Mouse (Mus musculus): ENCODE results near the gene Carmil1. TPM values are rescaled to one million over a fixed set of nuclear protein-coding genes. Genes with fewer than 3 reads are reported as not detected.

Carmil1 gene
- polyA plus RNA-seq, 1 experiment = 2.6 TPM

DNA sequence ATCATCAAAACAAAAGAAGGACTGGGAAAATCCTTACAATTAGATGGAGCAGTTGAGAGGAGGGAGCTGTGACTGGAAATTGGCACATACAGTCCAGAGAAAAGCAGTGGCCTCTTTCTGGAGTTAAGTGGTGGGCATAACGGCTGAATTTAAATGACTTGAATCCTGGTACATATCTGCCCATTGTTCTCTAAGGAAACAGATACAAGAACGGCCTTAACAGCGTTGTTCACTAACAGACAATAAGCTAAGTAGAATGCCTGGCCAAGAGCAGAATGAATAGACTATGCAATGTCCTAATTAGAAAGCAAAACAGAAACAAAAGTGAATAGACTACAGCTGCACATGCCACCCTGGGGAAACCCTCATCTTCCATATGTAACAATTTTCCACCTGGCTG is 133.6 kb downstream of the Carmil1 start:
- TF ChIP-seq REST (IDR thresholded peaks at IDR 0.05; ENCODE audit: insufficient read depth, insufficient read length) = no peak
- TF ChIP-seq MYOG (IDR thresholded peaks at IDR 0.05; ENCODE audit: control insufficient read depth in 1 of 3, insufficient read depth in 1 of 3, insufficient read length in 2 of 3, low read depth in 2 of 3) = no peak
- TF ChIP-seq SRF (IDR thresholded peaks at IDR 0.05; ENCODE audit: control insufficient read depth, insufficient read length, low read depth) = no peak
- no peak for TF ChIP-seq MAX (IDR thresholded peaks at IDR 0.05; ENCODE audit: low read depth)
- no peak for TF ChIP-seq TCF3 (IDR thresholded peaks at IDR 0.05; ENCODE audit: insufficient read length, low read depth)
- TF ChIP-seq E2F4 (IDR thresholded peaks at IDR 0.05; ENCODE audit: insufficient read depth) = no peak
- TF ChIP-seq POLR2A (IDR thresholded peaks at IDR 0.05; ENCODE audit: insufficient read length, low read depth) = no peak
- TF ChIP-seq MYOD1 (IDR thresholded peaks at IDR 0.05; ENCODE audit: control insufficient read depth in 1 of 3, insufficient read length in 2 of 3, low read depth in 2 of 3) = no peak
- no peak for TF ChIP-seq POLR2AphosphoS2 (IDR thresholded peaks at IDR 0.05; ENCODE audit: insufficient read length, low read depth)
- no peak for TF ChIP-seq TCF12 (IDR thresholded peaks at IDR 0.05; ENCODE audit: insufficient read depth, poor library complexity, severe bottlenecking)
- no peak for TF ChIP-seq USF1 (IDR thresholded peaks at IDR 0.05; ENCODE audit: low read depth)
- TF ChIP-seq CEBPB (IDR thresholded peaks at IDR 0.05; ENCODE audit: insufficient read depth, poor library complexity, severe bottlenecking) = no peak
- no peaks in the 10 kb centered on the region for H3K79me2 ChIP-seq (ENCODE audit: control insufficient read depth, insufficient read depth)
- H3ac ChIP-seq (ENCODE audit: control insufficient read depth, insufficient read length) = no peak overlapping the region
- no peaks in the 10 kb centered on the region for H3K27me3 ChIP-seq (ENCODE audit: control insufficient read depth, insufficient read depth, insufficient read length)
- H3K4me2 ChIP-seq (ENCODE audit: low read depth) = no peak overlapping the region
- H3K36me3 ChIP-seq (ENCODE audit: control insufficient read depth, insufficient read depth) = no peaks in the 10 kb centered on the region
- no peak overlapping the region for H3K4me3 ChIP-seq

GRCm38 (mm10) chr13:24146541-24146940 is 134.1 kb downstream of the Carmil1 start:
- TF ChIP-seq REST (IDR thresholded peaks at IDR 0.05; ENCODE audit: insufficient read depth, insufficient read length) (no peak), SRF (IDR thresholded peaks at IDR 0.05; ENCODE audit: control insufficient read depth, insufficient read length, low read depth) (no peak), MAX (IDR thresholded peaks at IDR 0.05; ENCODE audit: low read depth) (no peak), TCF12 (IDR thresholded peaks at IDR 0.05; ENCODE audit: insufficient read depth, poor library complexity, severe bottlenecking) (no peak), TCF3 (IDR thresholded peaks at IDR 0.05; ENCODE audit: insufficient read length, low read depth) (no peak), MYOG (IDR thresholded peaks at IDR 0.05; ENCODE audit: control insufficient read depth in 1 of 3, insufficient read depth in 1 of 3, insufficient read length in 2 of 3, low read depth in 2 of 3) (no peak), CEBPB (IDR thresholded peaks at IDR 0.05; ENCODE audit: insufficient read depth, poor library complexity, severe bottlenecking) (no peak), USF1 (IDR thresholded peaks at IDR 0.05; ENCODE audit: low read depth) (no peak), POLR2A (IDR thresholded peaks at IDR 0.05; ENCODE audit: insufficient read length, low read depth) (no peak), E2F4 (IDR thresholded peaks at IDR 0.05; ENCODE audit: insufficient read depth) (no peak), POLR2AphosphoS2 (IDR thresholded peaks at IDR 0.05; ENCODE audit: insufficient read length, low read depth) (no peak), MYOD1 (IDR thresholded peaks at IDR 0.05; ENCODE audit: control insufficient read depth in 1 of 3, insufficient read length in 2 of 3, low read depth in 2 of 3) (no peak)
- no peaks in the 10 kb centered on the region for H3K79me2 ChIP-seq (ENCODE audit: control insufficient read depth, insufficient read depth)
- H3ac ChIP-seq (ENCODE audit: control insufficient read depth, insufficient read length) = no peak overlapping the region
- no peaks in the 10 kb centered on the region for H3K36me3 ChIP-seq (ENCODE audit: control insufficient read depth, insufficient read depth)
- H3K4me2 ChIP-seq (ENCODE audit: low read depth) = no peak overlapping the region
- H3K4me3 ChIP-seq = no peak overlapping the region
- H3K27me3 ChIP-seq (ENCODE audit: control insufficient read depth, insufficient read depth, insufficient read length) = no peaks in the 10 kb centered on the region

GRCm38 (mm10) chr13:24144858-24145257 is 135.7 kb downstream of the Carmil1 start:
- no peaks in the 10 kb centered on the region for H3K79me2 ChIP-seq (ENCODE audit: control insufficient read depth, insufficient read depth)
- no peak overlapping the region for H3ac ChIP-seq (ENCODE audit: control insufficient read depth, insufficient read length)
- TF ChIP-seq MYOG (IDR thresholded peaks at IDR 0.05; ENCODE audit: control insufficient read depth in 1 of 3, insufficient read depth in 1 of 3, insufficient read length in 2 of 3, low read depth in 2 of 3) = no peak
- no peak for TF ChIP-seq USF1 (IDR thresholded peaks at IDR 0.05; ENCODE audit: low read depth)
- no peak for TF ChIP-seq TCF3 (IDR thresholded peaks at IDR 0.05; ENCODE audit: insufficient read length, low read depth)
- no peak for TF ChIP-seq CEBPB (IDR thresholded peaks at IDR 0.05; ENCODE audit: insufficient read depth, poor library complexity, severe bottlenecking)
- TF ChIP-seq POLR2AphosphoS2 (IDR thresholded peaks at IDR 0.05; ENCODE audit: insufficient read length, low read depth) = no peak
- TF ChIP-seq SRF (IDR thresholded peaks at IDR 0.05; ENCODE audit: control insufficient read depth, insufficient read length, low read depth) = no peak
- TF ChIP-seq POLR2A (IDR thresholded peaks at IDR 0.05; ENCODE audit: insufficient read length, low read depth) = no peak
- TF ChIP-seq REST (IDR thresholded peaks at IDR 0.05; ENCODE audit: insufficient read depth, insufficient read length) = no peak
- TF ChIP-seq MAX (IDR thresholded peaks at IDR 0.05; ENCODE audit: low read depth) = no peak
- no peak for TF ChIP-seq TCF12 (IDR thresholded peaks at IDR 0.05; ENCODE audit: insufficient read depth, poor library complexity, severe bottlenecking)
- no peak for TF ChIP-seq MYOD1 (IDR thresholded peaks at IDR 0.05; ENCODE audit: control insufficient read depth in 1 of 3, insufficient read length in 2 of 3, low read depth in 2 of 3)
- no peak for TF ChIP-seq E2F4 (IDR thresholded peaks at IDR 0.05; ENCODE audit: insufficient read depth)
- H3K4me2 ChIP-seq (ENCODE audit: low read depth) = no peak overlapping the region
- no peak overlapping the region for H3K4me3 ChIP-seq
- H3K27me3 ChIP-seq (ENCODE audit: control insufficient read depth, insufficient read depth, insufficient read length) = no peaks in the 10 kb centered on the region
- H3K36me3 ChIP-seq (ENCODE audit: control insufficient read depth, insufficient read depth) = no peaks in the 10 kb centered on the region

DNA sequence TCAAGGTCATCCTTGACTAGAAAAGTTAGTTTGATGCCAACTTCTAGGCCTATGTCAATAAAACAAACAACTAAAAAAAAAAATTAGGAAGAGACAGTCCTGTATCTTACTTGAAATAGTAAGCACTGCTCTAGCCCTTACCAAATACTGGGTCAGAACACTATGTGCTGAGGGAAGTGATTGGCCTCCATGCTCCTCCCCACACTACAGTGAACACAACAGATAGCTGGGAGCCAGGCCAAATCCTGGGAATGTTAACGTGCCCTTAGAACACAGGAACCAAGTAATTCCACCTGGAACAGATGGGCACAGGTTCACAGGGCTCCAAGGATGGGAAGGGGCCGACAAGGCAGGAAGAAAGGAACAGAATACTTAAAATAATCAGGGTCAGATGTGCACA is 136.5 kb downstream of the Carmil1 start:
- no peaks in the 10 kb centered on the region for H3K79me2 ChIP-seq (ENCODE audit: control insufficient read depth, insufficient read depth)
- H3K27me3 ChIP-seq (ENCODE audit: control insufficient read depth, insufficient read depth, insufficient read length) = no peaks in the 10 kb centered on the region

More for the DNA sequence above, 136.5 kb downstream of the Carmil1 start:
- no peak overlapping the region for H3K4me3 ChIP-seq
- H3K36me3 ChIP-seq (ENCODE audit: control insufficient read depth, insufficient read depth) = no peaks in the 10 kb centered on the region
- no peak overlapping the region for H3ac ChIP-seq (ENCODE audit: control insufficient read depth, insufficient read length)
- no peak for TF ChIP-seq REST (IDR thresholded peaks at IDR 0.05; ENCODE audit: insufficient read depth, insufficient read length)
- TF ChIP-seq E2F4 (IDR thresholded peaks at IDR 0.05; ENCODE audit: insufficient read depth) = no peak
- no peak for TF ChIP-seq SRF (IDR thresholded peaks at IDR 0.05; ENCODE audit: control insufficient read depth, insufficient read length, low read depth)
- no peak for TF ChIP-seq TCF3 (IDR thresholded peaks at IDR 0.05; ENCODE audit: insufficient read length, low read depth)
- no peak for TF ChIP-seq TCF12 (IDR thresholded peaks at IDR 0.05; ENCODE audit: insufficient read depth, poor library complexity, severe bottlenecking)
- no peak for TF ChIP-seq POLR2AphosphoS2 (IDR thresholded peaks at IDR 0.05; ENCODE audit: insufficient read length, low read depth)
- no peak overlapping the region for H3K4me2 ChIP-seq (ENCODE audit: low read depth)

Data from myocyte (in vitro differentiated cells).